Mouse (Mus musculus): ENCODE measurements around the gene 4933430I17Rik. TPM values are rescaled to one million over a fixed set of nuclear protein-coding genes. Genes with fewer than 3 reads are reported as not detected.
A peak's percentile ranks its signal among the peaks of the same experiment; 100 is the strongest.

Gene 4933430I17Rik
- polyA plus RNA-seq, 1 experiment from 2014 or later = 0.93 TPM

DNA sequence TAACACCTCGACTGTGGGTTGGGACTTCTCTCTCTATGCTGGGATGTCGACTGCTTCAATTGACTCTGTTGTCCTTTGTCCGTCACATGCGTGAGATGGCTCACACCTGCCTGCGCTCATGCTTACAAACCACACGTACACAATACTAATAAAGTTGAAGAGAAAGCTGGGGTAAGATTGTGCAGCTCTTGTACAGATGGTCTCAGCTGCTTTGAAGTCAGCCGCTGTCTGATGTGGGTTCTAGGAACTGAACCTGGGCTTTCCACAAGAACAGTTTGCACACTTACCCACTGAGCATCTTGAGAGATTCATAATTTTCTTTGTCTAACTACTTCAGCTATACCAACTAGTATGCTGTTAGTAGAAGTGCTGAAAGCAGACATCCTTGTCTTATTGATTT, 26.8 kb downstream of the 4933430I17Rik start:
- Histone ChIP-seq H3K36me3 (no peaks in the 10 kb centered on the region), H3K27me3 (peaks cover 3% of the 10 kb centered on the region; the same call in 1 of the 2 replicates), H3K27ac (no peak overlapping the region), H3K4me3 (replicated peaks) (no peak overlapping the region), H3K4me1 (replicated peaks) (no peaks in the 10 kb centered on the region), H3K4me2 (no peak overlapping the region), H3K9ac (replicated peaks) (no peak overlapping the region), H3K9me3 (no peaks in the 10 kb centered on the region)
- ATAC-seq (ENCODE audit: insufficient number of reproducible peaks, insufficient read depth, low FRiP score, low TSS enrichment, low read depth) = no peak
- 84% methylated on average over 7 of the region's 7 CpGs for WGBS

DNA sequence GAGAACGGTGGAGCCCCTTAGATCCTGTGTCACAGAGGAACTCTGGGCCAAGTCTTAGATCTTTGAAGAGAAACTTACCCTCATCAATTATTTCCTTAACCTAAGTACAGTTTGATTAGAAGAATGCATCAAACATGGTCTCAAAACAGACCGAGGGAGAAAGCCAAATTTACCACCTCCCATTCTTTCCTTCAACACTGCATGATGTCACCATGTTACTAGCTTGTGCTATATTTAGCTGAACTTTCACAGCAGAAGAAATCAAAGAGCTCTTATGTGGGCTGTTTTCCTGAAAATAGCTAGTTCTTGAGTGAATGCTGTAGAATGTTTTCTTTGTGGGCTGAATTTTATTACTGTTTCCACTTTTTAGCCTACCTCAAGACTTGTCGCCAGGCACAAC, 32.3 kb downstream of the 4933430I17Rik start:
- Histone ChIP-seq H3K27ac (no peak overlapping the region), H3K27me3 (peaks cover 3% of the 10 kb centered on the region; the same call in 1 of the 2 replicates), H3K4me1 (replicated peaks) (0 out of 2 replicates have a peak, but pooled peaks cover 6% of the 10 kb centered on the region), H3K4me3 (replicated peaks) (no peak overlapping the region), H3K4me2 (no peak overlapping the region), H3K9me3 (no peaks in the 10 kb centered on the region), H3K36me3 (no peaks in the 10 kb centered on the region), H3K9ac (replicated peaks) (no peak overlapping the region)
- 62% methylated on average over 3 of the region's 3 CpGs for WGBS
- no peak for ATAC-seq (ENCODE audit: insufficient number of reproducible peaks, insufficient read depth, low FRiP score, low TSS enrichment, low read depth)

DNA sequence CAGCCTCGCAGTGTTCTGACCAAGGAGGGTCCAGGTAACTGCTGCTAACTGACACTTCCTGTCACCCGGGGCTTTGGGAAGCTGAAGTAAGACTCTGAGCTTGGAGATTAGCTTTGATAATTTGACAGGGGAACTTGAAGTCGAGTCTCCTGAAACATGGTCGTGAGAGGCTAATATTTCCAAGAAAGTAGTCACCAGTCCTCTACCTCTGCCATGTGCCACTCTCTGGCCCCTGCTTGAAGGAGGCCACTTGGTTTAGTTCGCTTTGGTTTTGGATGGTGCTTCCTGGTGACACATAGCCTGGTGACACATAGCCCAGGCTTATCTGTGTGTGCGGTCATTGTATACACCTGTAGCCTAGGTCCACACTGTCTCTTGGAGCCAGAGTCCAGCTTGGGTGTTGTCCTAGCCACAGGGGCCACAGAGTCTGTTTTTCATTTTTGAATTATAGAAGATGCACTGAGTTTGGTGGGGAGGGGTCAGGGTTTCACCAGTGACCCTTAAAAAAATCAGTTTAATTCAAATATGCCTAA, 34.7 kb downstream of the 4933430I17Rik start, which contains the start of gene Rgs3:
TSS of gene Rgs3 (plus strand) at position 51 of the 533 bp plus-strand sequence.
- no peak within 1 kb of the TSS for H3K4me3 ChIP-seq (replicated peaks)
- H3K9ac ChIP-seq (replicated peaks) = 0 out of 2 replicates have a peak within 1 kb of the TSS, but pooled peaks have one; percentile 18
- 0 out of 2 replicates have a peak, but pooled peaks cover 6% of the 10 kb centered on the region for H3K4me1 ChIP-seq (replicated peaks)
- 62% methylated on average over 6 of the region's 6 CpGs for WGBS
- H3K4me2 ChIP-seq = no peak within 1 kb of the TSS
- no peak for ATAC-seq (ENCODE audit: insufficient number of reproducible peaks, insufficient read depth, low FRiP score, low TSS enrichment, low read depth)
- H3K27ac ChIP-seq = no peak within 1 kb of the TSS
- H3K36me3 ChIP-seq = no peaks in the 10 kb centered on the region
- no peaks in the 10 kb centered on the region for H3K9me3 ChIP-seq
- no peaks in the 10 kb centered on the region for H3K27me3 ChIP-seq

DNA sequence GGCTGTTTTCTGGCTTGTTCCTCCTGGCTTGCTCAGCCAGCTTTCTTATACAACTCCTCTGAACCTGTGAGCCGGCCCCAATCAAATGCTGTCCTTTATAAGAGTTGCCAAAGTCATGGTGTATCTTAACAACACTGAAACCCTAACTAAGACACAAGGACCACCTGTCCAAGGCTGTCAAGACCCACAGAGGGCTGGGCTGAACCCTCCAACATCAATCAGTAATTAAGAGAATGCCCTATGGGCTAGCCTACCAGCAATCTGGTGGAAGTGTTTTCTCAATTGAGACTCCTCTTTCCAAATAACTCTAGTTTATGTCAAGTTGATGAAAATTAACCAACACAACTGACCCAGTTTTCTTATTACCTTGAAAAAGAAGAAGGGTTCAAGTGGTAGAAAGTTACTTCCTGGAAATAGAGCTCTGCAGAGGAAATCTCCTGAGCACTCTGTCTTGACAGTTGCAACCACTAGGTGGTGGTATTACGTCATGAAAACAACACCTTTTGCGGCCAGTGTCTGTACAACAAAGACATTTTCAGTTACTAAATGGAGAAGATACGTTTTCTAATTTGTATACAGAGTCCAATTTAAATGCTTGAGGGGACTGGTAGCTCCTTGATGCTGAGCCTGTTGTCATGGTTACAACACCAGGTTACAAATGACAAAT, 35.9 kb downstream of the 4933430I17Rik start:
- H3K4me1 ChIP-seq (replicated peaks) = 0 out of 2 replicates have a peak, but pooled peaks cover 6% of the 10 kb centered on the region
- H3K27me3 ChIP-seq = no peaks in the 10 kb centered on the region
- WGBS = 25% methylated on average over 4 of the region's 4 CpGs
- H3K4me2 ChIP-seq = no peak overlapping the region
- H3K9ac ChIP-seq (replicated peaks) = no peak overlapping the region
- H3K9me3 ChIP-seq = no peaks in the 10 kb centered on the region
- H3K27ac ChIP-seq = no peak overlapping the region
- H3K36me3 ChIP-seq = no peaks in the 10 kb centered on the region
- no peak overlapping the region for H3K4me3 ChIP-seq (replicated peaks)
- ATAC-seq (ENCODE audit: insufficient number of reproducible peaks, insufficient read depth, low FRiP score, low TSS enrichment, low read depth) = no peak; the same call in 1 of the 2 replicates

DNA sequence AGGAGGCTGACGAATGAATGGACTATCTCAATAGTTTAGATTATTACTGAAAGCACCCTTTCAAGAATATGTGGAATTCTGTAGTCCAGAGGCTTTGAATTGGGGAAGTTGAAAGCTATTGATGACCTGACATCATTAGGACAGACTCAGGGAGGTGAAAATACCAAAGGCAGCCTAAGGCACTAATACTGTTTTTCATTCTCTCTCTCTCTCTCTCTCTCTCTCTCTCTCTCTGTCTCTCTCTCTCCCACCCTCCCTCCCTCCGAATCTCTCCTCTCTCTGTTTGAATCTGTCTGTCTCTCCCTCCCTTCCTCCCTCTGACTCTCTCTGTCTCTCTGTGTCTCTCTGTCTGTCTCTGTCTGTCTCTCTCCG, 36.4 kb downstream of the 4933430I17Rik start:
- WGBS = 64% methylated on average over 3 of the region's 3 CpGs

DNA sequence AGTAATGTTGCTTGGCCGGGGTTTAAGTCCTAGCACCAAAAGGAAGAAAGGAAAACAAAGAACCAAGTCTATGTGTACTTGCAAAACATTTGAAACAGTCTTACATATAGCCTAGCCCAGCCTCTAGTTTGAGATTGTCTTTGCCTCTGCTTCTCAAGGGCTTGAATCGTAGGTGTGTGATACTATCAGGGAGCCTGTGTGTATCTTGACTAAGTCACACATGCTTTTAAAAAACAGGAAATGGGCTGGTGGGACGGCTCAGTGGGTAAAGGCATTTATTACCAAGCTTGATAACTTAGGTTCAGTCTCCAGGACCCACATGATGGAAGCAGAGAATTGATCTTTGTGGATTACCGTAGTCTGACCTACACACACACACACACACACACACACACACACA, 36.8 kb downstream of the 4933430I17Rik start:
- no peaks in the 10 kb centered on the region for H3K36me3 ChIP-seq
- no peaks in the 10 kb centered on the region for H3K9me3 ChIP-seq
- H3K9ac ChIP-seq (replicated peaks) = no peak overlapping the region
- 0 out of 2 replicates have a peak, but pooled peaks cover 13% of the 10 kb centered on the region for H3K4me1 ChIP-seq (replicated peaks)
- H3K27me3 ChIP-seq = no peaks in the 10 kb centered on the region
- 65% methylated on average over 4 of the region's 4 CpGs for WGBS
- H3K4me3 ChIP-seq (replicated peaks) = no peak overlapping the region
- H3K27ac ChIP-seq = no peak overlapping the region
- no peak for ATAC-seq (ENCODE audit: insufficient number of reproducible peaks, insufficient read depth, low FRiP score, low TSS enrichment, low read depth)
- no peak overlapping the region for H3K4me2 ChIP-seq

More for the DNA sequence above, 36.4 kb downstream of the 4933430I17Rik start:
- Histone ChIP-seq H3K9me3 (no peaks in the 10 kb centered on the region), H3K9ac (replicated peaks) (no peak overlapping the region), H3K27me3 (no peaks in the 10 kb centered on the region), H3K4me2 (no peak overlapping the region), H3K4me3 (replicated peaks) (no peak overlapping the region), H3K36me3 (no peaks in the 10 kb centered on the region), H3K4me1 (replicated peaks) (0 out of 2 replicates have a peak, but pooled peaks cover 11% of the 10 kb centered on the region), H3K27ac (no peak overlapping the region)
- ATAC-seq (ENCODE audit: insufficient number of reproducible peaks, insufficient read depth, low FRiP score, low TSS enrichment, low read depth) = no peak

DNA sequence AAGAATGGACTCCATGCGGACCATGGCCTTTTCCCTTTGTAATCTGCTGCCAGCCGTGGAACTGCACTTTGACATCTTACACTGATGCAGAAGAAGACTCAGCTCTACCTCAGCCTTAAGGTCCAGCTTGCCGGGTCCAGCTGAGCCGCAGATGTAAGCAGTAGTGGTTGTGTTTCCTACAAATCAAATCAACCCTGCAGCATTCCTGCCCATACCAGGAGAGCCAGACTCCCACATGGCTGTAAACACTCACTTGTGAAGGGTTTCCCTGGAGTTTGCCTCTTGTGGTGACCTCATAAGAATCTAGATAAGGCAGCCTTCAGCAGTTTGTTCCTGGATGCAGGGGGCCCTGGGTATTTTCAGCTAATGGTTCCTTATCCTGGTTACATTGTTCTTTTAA, 41.4 kb downstream of the 4933430I17Rik start:
- H3K9me3 ChIP-seq = no peaks in the 10 kb centered on the region
- no peaks in the 10 kb centered on the region for H3K36me3 ChIP-seq
- H3K9ac ChIP-seq (replicated peaks) = no peak overlapping the region
- no peak overlapping the region for H3K4me3 ChIP-seq (replicated peaks)
- WGBS = 68% methylated on average over 4 of the region's 4 CpGs
- H3K27me3 ChIP-seq = no peaks in the 10 kb centered on the region
- ATAC-seq (ENCODE audit: insufficient number of reproducible peaks, insufficient read depth, low FRiP score, low TSS enrichment, low read depth) = no peak
- no peak overlapping the region for H3K4me2 ChIP-seq
- H3K4me1 ChIP-seq (replicated peaks) = 0 out of 2 replicates have a peak, but pooled peaks cover 7% of the 10 kb centered on the region
- H3K27ac ChIP-seq = no peak overlapping the region

DNA sequence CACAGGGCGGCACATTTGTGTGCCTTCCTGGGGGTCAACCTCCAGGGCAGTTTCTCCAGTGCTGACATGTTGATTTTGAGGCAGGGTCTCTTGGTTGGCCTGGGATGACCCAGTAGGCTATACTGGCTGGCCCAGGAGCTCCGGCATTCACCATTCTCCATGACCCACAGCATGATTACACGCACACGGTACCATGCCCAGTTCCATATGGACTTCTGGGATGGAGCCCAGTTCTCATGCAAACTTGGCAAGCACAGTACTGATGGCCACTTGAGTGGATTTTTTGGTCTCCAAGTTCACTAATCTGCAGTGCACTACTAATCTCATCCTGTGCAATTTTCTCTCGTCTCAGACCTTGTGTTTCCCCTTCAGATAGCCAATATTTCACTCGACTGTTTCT, 42.5 kb downstream of the 4933430I17Rik start:
- no peak overlapping the region for H3K4me2 ChIP-seq
- no peak overlapping the region for H3K4me3 ChIP-seq (replicated peaks)
- H3K4me1 ChIP-seq (replicated peaks) = 0 out of 2 replicates have a peak, but pooled peaks cover 7% of the 10 kb centered on the region
- ATAC-seq (ENCODE audit: insufficient number of reproducible peaks, insufficient read depth, low FRiP score, low TSS enrichment, low read depth) = no peak
- H3K9me3 ChIP-seq = no peaks in the 10 kb centered on the region
- no peaks in the 10 kb centered on the region for H3K27me3 ChIP-seq
- WGBS = 91% methylated on average over 6 of the region's 6 CpGs
- no peak overlapping the region for H3K9ac ChIP-seq (replicated peaks)
- no peak overlapping the region for H3K27ac ChIP-seq
- no peaks in the 10 kb centered on the region for H3K36me3 ChIP-seq

DNA sequence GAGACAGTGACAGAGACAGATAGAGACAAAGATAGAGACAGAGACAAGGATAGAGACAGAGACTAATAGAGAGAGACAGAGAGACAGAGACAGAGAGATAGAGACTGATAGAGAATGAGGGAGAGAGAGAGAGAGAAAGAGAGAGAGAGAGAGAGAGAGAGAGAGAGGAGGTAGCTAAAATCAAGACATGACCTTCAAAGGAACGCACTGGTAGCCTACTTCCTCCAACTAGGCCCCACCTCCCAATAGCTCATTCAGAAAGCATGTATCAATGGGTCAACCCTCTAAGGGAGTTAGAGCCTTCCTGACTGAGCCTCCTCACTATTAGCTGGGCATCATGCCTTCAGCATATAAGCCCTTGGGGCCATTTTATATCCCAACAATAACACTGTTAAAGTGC, 43.2 kb downstream of the 4933430I17Rik start:
- WGBS = 90% methylated on average over 1 of the region's 1 CpGs
- Histone ChIP-seq H3K27me3 (no peaks in the 10 kb centered on the region), H3K9me3 (no peaks in the 10 kb centered on the region), H3K4me2 (no peak overlapping the region), H3K9ac (replicated peaks) (no peak overlapping the region), H3K4me1 (replicated peaks) (0 out of 2 replicates have a peak, but pooled peaks cover 7% of the 10 kb centered on the region), H3K36me3 (no peaks in the 10 kb centered on the region), H3K4me3 (replicated peaks) (no peak overlapping the region), H3K27ac (no peak overlapping the region)
- no peak for ATAC-seq (ENCODE audit: insufficient number of reproducible peaks, insufficient read depth, low FRiP score, low TSS enrichment, low read depth)

DNA sequence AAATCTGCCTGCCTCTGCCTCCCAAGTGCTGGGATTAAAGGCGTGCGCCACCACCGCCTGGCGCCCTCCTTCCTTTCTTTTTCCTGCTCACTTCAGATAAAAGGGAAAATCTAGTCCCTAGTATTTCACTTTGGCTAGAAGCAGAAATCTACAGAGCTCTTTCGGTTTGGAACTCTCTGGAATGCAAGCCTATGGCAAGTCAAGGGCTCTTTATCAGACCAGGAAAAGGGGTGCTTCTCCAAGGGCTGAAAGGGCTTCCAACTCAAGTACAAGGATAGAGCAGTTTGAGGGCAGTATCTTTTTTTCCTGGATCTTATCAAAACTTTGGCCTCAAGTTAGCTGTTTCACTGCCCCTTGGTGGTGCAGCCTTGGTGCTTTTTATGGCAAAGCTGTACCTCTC, 44.4 kb downstream of the 4933430I17Rik start:
- Histone ChIP-seq H3K27ac (no peak overlapping the region), H3K9ac (replicated peaks) (no peak overlapping the region), H3K36me3 (no peaks in the 10 kb centered on the region), H3K4me3 (replicated peaks) (no peak overlapping the region), H3K9me3 (no peaks in the 10 kb centered on the region), H3K4me2 (no peak overlapping the region), H3K27me3 (no peaks in the 10 kb centered on the region), H3K4me1 (replicated peaks) (0 out of 2 replicates have a peak, but pooled peaks cover 7% of the 10 kb centered on the region)
- WGBS = 92% methylated on average over 5 of the region's 5 CpGs
- ATAC-seq (ENCODE audit: insufficient number of reproducible peaks, insufficient read depth, low FRiP score, low TSS enrichment, low read depth) = no peak

DNA sequence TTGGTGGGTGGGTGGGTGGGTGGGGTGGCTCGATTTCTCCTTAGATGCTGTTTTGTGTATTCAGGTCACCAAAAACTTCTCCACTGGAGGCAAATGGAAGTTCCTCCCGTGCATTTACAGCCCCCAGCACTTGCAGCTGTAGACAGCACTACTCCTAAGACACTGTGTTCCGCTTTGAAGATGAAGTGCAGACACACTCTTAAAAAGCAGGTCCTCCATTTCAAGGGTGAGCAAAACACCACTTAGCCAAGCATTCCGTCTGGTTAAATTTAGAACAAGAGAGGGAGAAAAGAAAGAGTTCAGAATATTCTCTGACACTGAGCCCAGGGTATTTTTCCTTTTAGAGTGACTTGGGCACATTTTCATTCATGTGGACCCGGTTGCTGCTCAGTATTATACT, 44.9 kb downstream of the 4933430I17Rik start:
- Histone ChIP-seq H3K9ac (replicated peaks) (no peak overlapping the region), H3K4me2 (no peak overlapping the region), H3K4me1 (replicated peaks) (0 out of 2 replicates have a peak, but pooled peaks cover 7% of the 10 kb centered on the region), H3K27me3 (no peaks in the 10 kb centered on the region), H3K27ac (no peak overlapping the region), H3K36me3 (no peaks in the 10 kb centered on the region), H3K9me3 (no peaks in the 10 kb centered on the region), H3K4me3 (replicated peaks) (no peak overlapping the region)
- no peak for ATAC-seq (ENCODE audit: insufficient number of reproducible peaks, insufficient read depth, low FRiP score, low TSS enrichment, low read depth)
- 63% methylated on average over 5 of the region's 5 CpGs for WGBS

Data from limb, embryonic 12.5 days (tissue).